Mouse (Mus musculus) spleen, postnatal 10 days (tissue): ENCODE measurements around the gene Nsd2.

Source experiments
- DNase-seq, 2 experiments: peaks; one replicate each; pipeline ENCODE4 v3.0.0; 2021 to 2022; ENCODE audit warnings: low spot score in 2 of 2

The Nsd2 gene

GRCm38 (mm10) chr5:33819876-33820732 is at the start of gene Nsd2:
Gene Nsd2 (plus strand): TSS chr5:33820725.
- peak; percentile 79 to 89 for DNase-seq

GRCm38 (mm10) chr5:33777195-33777594 is 43.3 kb upstream of the Nsd2 start:
- no peak for DNase-seq

- peak; percentile 49 to 50 for DNase-seq
Measured at GRCm38 (mm10) chr5:33781964-33782344, 38.6 kb upstream of the Nsd2 start.

GRCm38 (mm10) chr5:33782345-33782998 is 38.1 kb upstream of the Nsd2 start, which contains the start of gene Letm1:
Gene Letm1 (minus strand): TSS chr5:33782817.
- peak; percentile 81 to 94 for DNase-seq

- DNase-seq: no peak
Measured at GRCm38 (mm10) chr5:33782999-33783390, 37.5 kb upstream of the Nsd2 start.

GRCm38 (mm10) chr5:33791912-33792643 is 28.4 kb upstream of the Nsd2 start:
- DNase-seq: no peak

GRCm38 (mm10) chr5:33803337-33803736 is 17.2 kb upstream of the Nsd2 start:
- DNase-seq: no peak

- no peak for DNase-seq
Measured at GRCm38 (mm10) chr5:33811519-33811918, 9.0 kb upstream of the Nsd2 start.

GRCm38 (mm10) chr5:33816008-33816725 is 4.4 kb upstream of the Nsd2 start:
- DNase-seq: no peak

- no peak for DNase-seq
Measured at GRCm38 (mm10) chr5:33818104-33818503, 2.4 kb upstream of the Nsd2 start.

- peak; percentile 23 to 26 for DNase-seq
Measured at GRCm38 (mm10) chr5:33819141-33819875, 1.2 kb upstream of the Nsd2 start.

GRCm38 (mm10) chr5:33820733-33821621 is 452 bp downstream of the Nsd2 start:
- DNase-seq: peak; percentile 74 to 76

GRCm38 (mm10) chr5:33821901-33822427 is 1.4 kb downstream of the Nsd2 start:
- DNase-seq: no peak

- no peak for DNase-seq
Measured at GRCm38 (mm10) chr5:33822456-33822855, 1.9 kb downstream of the Nsd2 start.

- DNase-seq: no peak
Measured at GRCm38 (mm10) chr5:33826001-33826400, 5.5 kb downstream of the Nsd2 start.

GRCm38 (mm10) chr5:33828107-33828506 is 7.6 kb downstream of the Nsd2 start:
- DNase-seq: no peak

GRCm38 (mm10) chr5:33829958-33830357 is 9.4 kb downstream of the Nsd2 start:
- no peak for DNase-seq

- peak in 1 of 2 experiments; percentile 51 for DNase-seq
Measured at GRCm38 (mm10) chr5:33830832-33831231, 10.3 kb downstream of the Nsd2 start.

- no peak for DNase-seq
Measured at GRCm38 (mm10) chr5:33841331-33841730, 20.8 kb downstream of the Nsd2 start.

- DNase-seq: peak in 1 of 2 experiments; percentile 18
Measured at GRCm38 (mm10) chr5:33842549-33842948, 22.0 kb downstream of the Nsd2 start.
